Mouse (Mus musculus): ENCODE results near the gene Wrap53. TPM values are rescaled to one million over a fixed set of nuclear protein-coding genes. Genes with fewer than 3 reads are reported as not detected.
"Not testable (repeated sequence)": the region's sequence is repeated elsewhere in the genome, so short reads cannot be mapped to it uniquely, and the experiment has no call there.

Gene Wrap53
- total RNA-seq (2021) = 10 to 100 TPM in 1 of 2 experiments, 1 to 10 TPM in 1; 9.2 to 10.7 TPM
- long read RNA-seq, experiment 1, transcript Wrap53-201 (10 exons, 1,891 nt) = major isoform, 5 of 8 reads
- long read RNA-seq, experiment 1, partial matches to known transcripts = 2 of 8 reads
- long read RNA-seq, experiment 1, other reads (novel, unspliced or antisense) = 1 of 8 reads
- long read RNA-seq, experiment 2, partial matches to known transcripts = 1 of 8 reads
- long read RNA-seq, experiment 2, other reads (novel, unspliced or antisense) = 3 of 8 reads

- peak; percentile 83 to 87 for DNase-seq (ENCODE audit: low spot score in 2 of 2)
These were observed at the start of gene Wrap53, which contains the start of gene Trp53 for GRCm38 (mm10) chr11:69580091-69580514. Gene Wrap53, minus strand, starts transcription at chr11:69580255. Gene Trp53, plus strand, starts transcription at chr11:69580359.

GRCm38 (mm10) chr11:69629802-69630201 is 49.7 kb upstream of the Wrap53 start:
- DNase-seq (ENCODE audit: low spot score in 2 of 2) = no peak

- peak; percentile 70 to 81 for DNase-seq (ENCODE audit: low spot score in 2 of 2)
These were observed 48.2 kb upstream of the Wrap53 start for GRCm38 (mm10) chr11:69628286-69628685.

GRCm38 (mm10) chr11:69624339-69624738 is 44.3 kb upstream of the Wrap53 start:
- DNase-seq (ENCODE audit: low spot score in 2 of 2) = not testable (repeated sequence)

- no peak for DNase-seq (ENCODE audit: low spot score in 2 of 2)
These were observed 43.0 kb upstream of the Wrap53 start for GRCm38 (mm10) chr11:69623006-69623405.

- no peak for DNase-seq (ENCODE audit: low spot score in 2 of 2)
These were observed 42.4 kb upstream of the Wrap53 start for GRCm38 (mm10) chr11:69622406-69622805.

- no peak for DNase-seq (ENCODE audit: low spot score in 2 of 2)
These were observed 41.7 kb upstream of the Wrap53 start, which contains the start of gene Sat2 for GRCm38 (mm10) chr11:69621571-69622268. Gene Sat2, plus strand, starts transcription at chr11:69622024.

- DNase-seq (ENCODE audit: low spot score in 2 of 2) = no peak
These were observed 40.5 kb upstream of the Wrap53 start for GRCm38 (mm10) chr11:69620394-69621081.

- no peak for DNase-seq (ENCODE audit: low spot score in 2 of 2)
These were observed 37.8 kb upstream of the Wrap53 start, which contains the start of gene Shbg for GRCm38 (mm10) chr11:69617805-69618204. Gene Shbg, minus strand, starts transcription at chr11:69617905.

- DNase-seq (ENCODE audit: low spot score in 2 of 2) = no peak
These were observed 36.7 kb upstream of the Wrap53 start for GRCm38 (mm10) chr11:69616781-69617180.

GRCm38 (mm10) chr11:69614257-69614588 is 34.2 kb upstream of the Wrap53 start:
- DNase-seq (ENCODE audit: low spot score in 2 of 2) = not testable (repeated sequence)

- peak; percentile 64 to 77 for DNase-seq (ENCODE audit: low spot score in 2 of 2)
These were observed 33.6 kb upstream of the Wrap53 start for GRCm38 (mm10) chr11:69613553-69614256.

- DNase-seq (ENCODE audit: low spot score in 2 of 2) = peak in 1 of 2 experiments; percentile 13
These were observed 30.8 kb upstream of the Wrap53 start for GRCm38 (mm10) chr11:69610899-69611298.

- no peak for DNase-seq (ENCODE audit: low spot score in 2 of 2)
These were observed 29.4 kb upstream of the Wrap53 start for GRCm38 (mm10) chr11:69609416-69609815.

- DNase-seq (ENCODE audit: low spot score in 2 of 2) = no peak
These were observed 28.5 kb upstream of the Wrap53 start for GRCm38 (mm10) chr11:69608525-69608924.

- DNase-seq (ENCODE audit: low spot score in 2 of 2) = no peak
These were observed 26.8 kb upstream of the Wrap53 start for GRCm38 (mm10) chr11:69606832-69607231.

- no peak for DNase-seq (ENCODE audit: low spot score in 2 of 2)
These were observed 26.4 kb upstream of the Wrap53 start for GRCm38 (mm10) chr11:69606491-69606795.

GRCm38 (mm10) chr11:69605726-69606490 is 25.9 kb upstream of the Wrap53 start, which contains the start of gene Atp1b2:
Gene Atp1b2, minus strand, starts transcription at chr11:69605942.
- peak; percentile 67 to 73 for DNase-seq (ENCODE audit: low spot score in 2 of 2)

- DNase-seq (ENCODE audit: low spot score in 2 of 2) = peak in 1 of 2 experiments; percentile 39
These were observed 25.0 kb upstream of the Wrap53 start for GRCm38 (mm10) chr11:69604795-69605664.

GRCm38 (mm10) chr11:69604347-69604746 is 24.3 kb upstream of the Wrap53 start:
- DNase-seq (ENCODE audit: low spot score in 2 of 2) = no peak

Measured in left cerebral cortex, adult 18-20 months (tissue).